Mouse (Mus musculus): Measurements from ENCODE around the gene Igfals. TPM values are rescaled to one million over a fixed set of nuclear protein-coding genes. Genes with fewer than 3 reads are reported as not detected.

Igfals gene
- 3.4 and 4.3 TPM in 2 replicates for polyA plus RNA-seq (2012; rRNA removed)
- 4.7 and 6.3 TPM in 2 replicates for polyA plus RNA-seq (2014; fragmentation: Nextera tagmentation; extraction: Ambion mirVana)

DNA sequence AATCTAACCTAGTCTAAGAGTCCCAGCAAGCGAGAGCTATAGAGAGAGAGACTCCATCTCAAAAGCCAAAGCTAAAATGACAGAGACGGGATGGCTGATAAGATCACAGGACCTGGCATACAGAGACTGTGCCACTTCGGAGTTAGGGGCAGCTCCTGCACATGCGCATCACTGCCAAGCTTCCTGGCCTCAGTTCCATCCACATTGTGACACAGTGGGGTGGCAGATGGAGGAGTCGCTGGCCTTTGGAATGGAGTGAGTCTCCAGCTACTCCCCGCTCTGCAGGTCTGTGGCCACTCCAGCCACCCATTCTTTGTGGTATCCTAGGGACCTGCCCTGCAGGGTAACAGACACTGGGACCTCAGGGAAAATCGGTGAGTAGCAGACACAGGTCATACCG, at the start of gene Igfals:
TSS of gene Igfals (plus strand) at position 222 of the 400 bp plus-strand sequence.
- WGBS (ENCODE audit: insufficient replicate concordance) = 86% methylated on average over 8 of the region's 8 CpGs
- DNase-seq (ENCODE audit: low read depth in 3 of 3, low spot score in 3 of 3) = no peak

DNA sequence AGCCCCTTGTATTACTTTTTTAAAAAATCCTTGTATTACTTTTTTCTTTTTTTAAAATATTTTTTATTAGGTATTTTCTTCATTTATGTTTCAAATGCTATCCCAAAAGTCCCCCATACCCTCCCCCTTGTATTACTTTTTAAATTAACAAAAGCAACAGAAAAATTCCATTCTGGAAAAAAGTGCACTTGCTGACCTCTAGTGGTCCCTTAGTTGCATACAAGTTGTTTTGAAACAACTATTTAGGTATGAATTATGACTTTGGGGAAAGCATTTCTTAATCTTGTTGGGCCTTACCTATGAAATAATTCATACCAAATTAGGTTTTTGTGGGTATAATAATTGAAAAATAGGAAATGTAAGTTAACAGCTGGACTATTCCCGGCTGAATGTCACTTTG, 48.3 kb upstream of the Igfals start:
- WGBS (ENCODE audit: insufficient replicate concordance) = 23% methylated on average over 1 of the region's 1 CpGs

More for the DNA sequence above, at the start of gene Igfals:
- Histone ChIP-seq H3K4me2 (ENCODE audit: low read depth) (no peak within 1 kb of the TSS), H3K9ac (replicated peaks) (no peak within 1 kb of the TSS), H3K4me1 (replicated peaks; ENCODE audit: control insufficient read depth in 2 of 2, insufficient read depth in 2 of 2, low read length in 1 of 2) (no peaks in the 10 kb centered on the region; a peak in 2 of 4 replicates), H3K9me3 (ENCODE audit: control insufficient read depth, low read length) (no peaks in the 10 kb centered on the region), H3K27ac (no peak within 1 kb of the TSS), H3K36me3 (replicated peaks; ENCODE audit: control insufficient read depth, insufficient read depth, low read depth) (peaks cover 26% of the 10 kb centered on the region), H3K4me3 (ENCODE audit: insufficient read depth in 1 of 2, low read depth in 2 of 2, low read length in 2 of 2) (no peak within 1 kb of the TSS), H3K27me3 (ENCODE audit: control insufficient read depth, insufficient read depth, low read length) (no peaks in the 10 kb centered on the region)
- no peak for ATAC-seq (ENCODE audit: insufficient read depth)
- TF ChIP-seq CTCF (IDR thresholded peaks at IDR 0.05; ENCODE audit: low read depth) (no peak), EP300 (IDR thresholded peaks at IDR 0.05; ENCODE audit: low read depth) (no peak)

GRCm38 (mm10) chr17:24818172-24818571, 47.6 kb upstream of the Igfals start:
- Histone ChIP-seq H3K4me2 (ENCODE audit: low read depth) (no peak overlapping the region), H3K27ac (no peak overlapping the region), H3K4me1 (replicated peaks; ENCODE audit: control insufficient read depth in 2 of 2, insufficient read depth in 2 of 2, low read length in 1 of 2) (peaks cover 5 to 7% of the 10 kb centered on the region in 2 experiments), H3K9me3 (ENCODE audit: control insufficient read depth, low read length) (no peaks in the 10 kb centered on the region), H3K4me3 (ENCODE audit: insufficient read depth in 1 of 2, low read depth in 2 of 2, low read length in 2 of 2) (no peak overlapping the region), H3K36me3 (replicated peaks; ENCODE audit: control insufficient read depth, insufficient read depth, low read depth) (no peaks in the 10 kb centered on the region), H3K9ac (replicated peaks) (no peak overlapping the region), H3K27me3 (ENCODE audit: control insufficient read depth, insufficient read depth, low read length) (no peaks in the 10 kb centered on the region; the same call in 1 of the 2 replicates)
- DNase-seq (ENCODE audit: low read depth in 3 of 3, low spot score in 3 of 3) (no peak), ATAC-seq (ENCODE audit: insufficient read depth) (no peak)
- 49% methylated on average over 6 of the region's 6 CpGs for WGBS (ENCODE audit: insufficient replicate concordance)
- no peak for TF ChIP-seq CTCF (IDR thresholded peaks at IDR 0.05; ENCODE audit: low read depth)
- TF ChIP-seq EP300 (IDR thresholded peaks at IDR 0.05; ENCODE audit: low read depth) = no peak

More for the DNA sequence above, 48.3 kb upstream of the Igfals start:
- Histone ChIP-seq H3K27me3 (ENCODE audit: control insufficient read depth, insufficient read depth, low read length) (no peaks in the 10 kb centered on the region; the same call in 1 of the 2 replicates), H3K9ac (replicated peaks) (no peak overlapping the region), H3K36me3 (replicated peaks; ENCODE audit: control insufficient read depth, insufficient read depth, low read depth) (no peaks in the 10 kb centered on the region), H3K27ac (no peak overlapping the region), H3K4me1 (replicated peaks; ENCODE audit: control insufficient read depth in 2 of 2, insufficient read depth in 2 of 2, low read length in 1 of 2) (peaks cover 11% of the 10 kb centered on the region in 2 experiments), H3K4me3 (ENCODE audit: insufficient read depth in 1 of 2, low read depth in 2 of 2, low read length in 2 of 2) (no peak overlapping the region), H3K9me3 (ENCODE audit: control insufficient read depth, low read length) (no peaks in the 10 kb centered on the region), H3K4me2 (ENCODE audit: low read depth) (no peak overlapping the region)
- TF ChIP-seq EP300 (IDR thresholded peaks at IDR 0.05; ENCODE audit: low read depth) (no peak), CTCF (IDR thresholded peaks at IDR 0.05; ENCODE audit: low read depth) (peak; percentile 40; the same call in 1 of the 2 replicates)
- no peak for DNase-seq (ENCODE audit: low read depth in 3 of 3, low spot score in 3 of 3)
- ATAC-seq (ENCODE audit: insufficient read depth) = no peak

DNA sequence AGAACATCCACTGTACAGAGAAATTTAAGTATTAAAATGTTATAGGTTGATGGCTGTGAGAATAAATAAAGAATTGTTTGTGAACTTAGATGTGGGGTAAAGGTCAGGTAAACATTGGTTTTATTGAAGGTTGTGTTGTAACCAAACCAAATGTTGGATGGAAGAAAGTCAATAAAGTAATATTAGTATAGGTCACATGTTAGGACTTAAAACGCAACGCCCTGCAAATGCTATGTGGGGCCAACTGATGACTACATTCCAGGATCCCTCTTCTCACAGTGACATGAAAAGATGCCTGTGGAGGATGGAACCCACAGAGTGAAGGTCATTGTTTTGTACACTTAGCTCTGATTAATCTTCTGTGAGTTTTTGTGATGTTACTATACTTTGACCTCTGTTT, 46.3 kb upstream of the Igfals start:
- TF ChIP-seq EP300 (IDR thresholded peaks at IDR 0.05; ENCODE audit: low read depth) (no peak), CTCF (IDR thresholded peaks at IDR 0.05; ENCODE audit: low read depth) (no peak)
- Histone ChIP-seq H3K4me2 (ENCODE audit: low read depth) (no peak overlapping the region), H3K36me3 (replicated peaks; ENCODE audit: control insufficient read depth, insufficient read depth, low read depth) (no peaks in the 10 kb centered on the region), H3K9ac (replicated peaks) (no peak overlapping the region), H3K27ac (no peak overlapping the region), H3K27me3 (ENCODE audit: control insufficient read depth, insufficient read depth, low read length) (no peaks in the 10 kb centered on the region; the same call in none of the 2 replicates), H3K9me3 (ENCODE audit: control insufficient read depth, low read length) (no peaks in the 10 kb centered on the region), H3K4me1 (replicated peaks; ENCODE audit: control insufficient read depth in 2 of 2, insufficient read depth in 2 of 2, low read length in 1 of 2) (peaks cover 5 to 6% of the 10 kb centered on the region in 2 experiments), H3K4me3 (ENCODE audit: insufficient read depth in 1 of 2, low read depth in 2 of 2, low read length in 2 of 2) (no peak overlapping the region)
- no peak for DNase-seq (ENCODE audit: low read depth in 3 of 3, low spot score in 3 of 3)
- 45% methylated on average over 2 of the region's 2 CpGs for WGBS (ENCODE audit: insufficient replicate concordance)
- no peak for ATAC-seq (ENCODE audit: insufficient read depth)

DNA sequence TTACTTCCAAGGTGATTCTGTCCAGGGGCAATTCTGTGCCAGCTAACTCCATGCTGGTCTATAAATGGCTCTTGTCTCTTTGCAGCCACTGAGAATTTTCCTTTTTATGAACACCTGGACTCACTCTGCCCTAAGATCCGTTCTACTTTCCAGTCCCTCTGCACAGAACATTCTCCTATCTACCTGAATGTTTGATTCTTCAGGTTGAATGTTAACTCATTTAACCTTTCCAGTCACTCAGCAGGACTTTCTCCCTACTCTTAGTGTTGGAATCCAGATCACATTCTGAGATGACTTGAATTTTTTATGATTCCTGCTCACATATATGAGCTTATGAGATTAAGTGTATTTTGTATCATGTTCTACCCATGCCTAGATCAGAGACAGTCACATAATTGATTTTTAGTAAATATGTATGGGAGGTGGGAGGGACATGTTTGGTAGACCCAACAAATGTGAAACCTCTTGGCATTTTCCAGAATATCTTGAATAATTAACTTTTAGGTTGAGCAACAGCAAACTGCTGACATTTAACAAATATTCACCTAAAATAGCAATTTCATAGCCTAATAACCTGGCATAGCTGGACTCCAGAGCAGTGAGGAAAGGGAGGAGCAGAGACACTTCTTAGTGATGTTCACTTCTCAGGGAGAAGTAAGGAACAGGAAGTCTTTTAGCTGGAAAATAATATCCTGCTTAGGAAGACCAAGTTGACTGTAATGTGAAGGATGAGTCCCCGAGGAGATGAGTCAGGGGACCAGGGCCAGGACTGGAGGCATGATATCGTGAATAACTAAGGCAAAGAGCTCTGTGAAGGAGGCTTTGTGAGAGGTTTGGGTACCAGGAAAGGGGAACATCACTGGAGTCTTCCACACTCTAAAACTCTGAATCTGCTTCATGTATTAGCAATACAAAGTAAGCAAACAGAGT, 44.2 kb upstream of the Igfals start:
- no peaks in the 10 kb centered on the region for H3K9me3 ChIP-seq (ENCODE audit: control insufficient read depth, low read length)
- H3K27ac ChIP-seq = no peak overlapping the region
- H3K4me2 ChIP-seq (ENCODE audit: low read depth) = no peak overlapping the region
- H3K9ac ChIP-seq (replicated peaks) = no peak overlapping the region
- no peaks in the 10 kb centered on the region for H3K36me3 ChIP-seq (replicated peaks; ENCODE audit: control insufficient read depth, insufficient read depth, low read depth)
- WGBS (ENCODE audit: insufficient replicate concordance) = 36% methylated on average over 3 of the region's 3 CpGs
- H3K4me3 ChIP-seq (ENCODE audit: insufficient read depth in 1 of 2, low read depth in 2 of 2, low read length in 2 of 2) = no peak overlapping the region
- H3K27me3 ChIP-seq (ENCODE audit: control insufficient read depth, insufficient read depth, low read length) = no peaks in the 10 kb centered on the region; the same call in none of the 2 replicates
- ATAC-seq (ENCODE audit: insufficient read depth) (no peak), DNase-seq (ENCODE audit: low read depth in 3 of 3, low spot score in 3 of 3) (no peak)
- TF ChIP-seq EP300 (IDR thresholded peaks at IDR 0.05; ENCODE audit: low read depth) = no peak
- TF ChIP-seq CTCF (IDR thresholded peaks at IDR 0.05; ENCODE audit: low read depth) = no peak
- no peaks in the 10 kb centered on the region for H3K4me1 ChIP-seq (replicated peaks; ENCODE audit: control insufficient read depth in 2 of 2, insufficient read depth in 2 of 2, low read length in 1 of 2)
